Mouse (Mus musculus) lung, postnatal 36 days (tissue): ENCODE measurements around the gene Retsat.
A peak's percentile ranks its signal among the peaks of the same experiment; 100 is the strongest.

Experiments used
- DNase-seq: peaks from one replicate; pipeline ENCODE4 v3.0.0; 2022; ENCODE audit warnings: mixed read lengths

Gene Retsat

DNA sequence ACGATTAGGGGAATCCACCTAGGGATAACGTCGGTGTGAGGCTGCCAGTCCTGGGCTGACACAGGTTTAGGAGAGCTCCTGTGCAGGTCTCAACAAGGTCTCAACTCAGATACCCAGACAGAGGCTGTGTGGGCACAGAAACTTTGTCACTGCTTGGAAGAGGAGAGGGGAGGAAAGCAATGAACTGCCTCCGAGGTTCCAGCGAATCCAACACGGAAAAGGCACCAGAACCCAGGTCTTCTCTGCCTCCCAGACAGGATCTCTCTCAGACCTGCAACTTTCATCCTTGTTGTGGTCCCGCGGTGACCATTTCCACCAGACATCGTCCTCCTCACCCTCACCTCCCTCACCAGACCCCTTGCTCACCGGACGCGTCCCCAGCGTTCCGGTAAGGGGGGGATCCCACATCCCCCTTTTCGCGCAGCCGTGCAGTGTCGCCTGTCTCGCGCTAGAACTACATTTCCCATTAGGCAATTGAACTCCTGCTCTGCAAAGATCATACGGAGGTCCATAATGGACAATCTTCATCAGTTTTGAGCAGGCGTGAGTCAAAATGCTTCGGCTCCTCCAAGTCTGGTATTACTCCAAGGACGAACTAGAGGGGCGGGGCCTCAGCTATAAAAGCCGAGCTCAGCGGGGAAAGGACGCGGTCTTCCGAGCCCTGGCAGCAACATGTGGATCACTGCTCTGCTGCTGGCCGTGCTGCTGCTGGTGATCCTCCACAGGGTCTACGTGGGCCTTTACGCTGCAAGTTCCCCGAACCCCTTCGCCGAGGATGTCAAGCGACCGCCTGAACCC lies at the start of gene Retsat, which contains the start of gene Elmod3:
Gene Retsat, plus strand, starts transcription at position 520 of the 798 bp plus-strand sequence.
Gene Elmod3, minus strand, starts transcription at position 458 of the 798 bp plus-strand sequence.
- DNase-seq = peak; percentile 98

DNA sequence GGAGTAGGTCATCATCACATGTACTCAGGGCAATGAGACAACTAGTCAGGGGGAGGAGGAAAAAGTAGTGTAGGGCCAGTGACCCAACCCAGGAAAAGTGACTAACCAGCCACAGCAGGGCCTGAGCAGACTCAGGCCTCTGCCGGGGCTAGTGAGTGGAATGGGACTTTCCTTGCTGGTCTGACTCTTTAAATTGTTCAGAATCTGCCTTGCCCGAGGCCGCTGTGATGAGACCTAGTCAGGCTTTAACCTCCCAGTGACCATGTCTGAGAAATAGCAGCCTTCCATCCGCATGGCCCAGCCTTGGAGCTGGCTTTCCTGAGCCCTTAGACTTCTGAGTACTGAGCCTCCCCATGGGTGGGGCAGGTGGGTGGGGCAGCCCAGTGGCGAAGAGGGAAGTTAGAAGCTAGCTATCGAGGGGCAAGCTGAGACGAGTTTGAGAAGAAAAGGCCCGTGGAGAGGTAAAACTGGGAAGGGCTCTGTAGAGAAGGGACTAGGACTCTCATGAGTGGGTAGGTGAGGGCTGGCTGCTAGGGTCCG lies 49.2 kb upstream of the Retsat start:
- peak; percentile 69 for DNase-seq

DNA sequence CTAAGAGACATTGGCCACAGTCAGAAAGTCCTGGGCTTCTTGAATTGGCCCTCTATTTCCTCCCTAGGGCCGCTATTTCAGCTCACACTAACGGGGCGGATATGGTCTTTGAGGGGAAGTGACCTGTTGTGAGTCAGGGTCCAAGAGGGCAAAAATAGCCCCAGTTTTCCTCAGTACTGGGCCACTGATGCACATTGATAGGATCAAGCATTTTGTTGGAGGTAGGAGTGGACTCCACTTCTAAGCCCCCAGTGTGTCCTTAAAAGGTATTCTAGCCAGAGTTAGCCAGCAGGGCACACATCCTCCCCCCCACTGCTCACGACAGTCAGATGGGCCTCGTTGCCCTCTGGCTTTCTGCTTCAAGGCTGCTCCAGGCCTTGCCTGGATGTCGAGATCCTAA lies 48.2 kb upstream of the Retsat start:
- no peak for DNase-seq

GRCm38 (mm10) chr6:72550503-72551100 lies 47.7 kb upstream of the Retsat start:
- DNase-seq = no peak

DNA sequence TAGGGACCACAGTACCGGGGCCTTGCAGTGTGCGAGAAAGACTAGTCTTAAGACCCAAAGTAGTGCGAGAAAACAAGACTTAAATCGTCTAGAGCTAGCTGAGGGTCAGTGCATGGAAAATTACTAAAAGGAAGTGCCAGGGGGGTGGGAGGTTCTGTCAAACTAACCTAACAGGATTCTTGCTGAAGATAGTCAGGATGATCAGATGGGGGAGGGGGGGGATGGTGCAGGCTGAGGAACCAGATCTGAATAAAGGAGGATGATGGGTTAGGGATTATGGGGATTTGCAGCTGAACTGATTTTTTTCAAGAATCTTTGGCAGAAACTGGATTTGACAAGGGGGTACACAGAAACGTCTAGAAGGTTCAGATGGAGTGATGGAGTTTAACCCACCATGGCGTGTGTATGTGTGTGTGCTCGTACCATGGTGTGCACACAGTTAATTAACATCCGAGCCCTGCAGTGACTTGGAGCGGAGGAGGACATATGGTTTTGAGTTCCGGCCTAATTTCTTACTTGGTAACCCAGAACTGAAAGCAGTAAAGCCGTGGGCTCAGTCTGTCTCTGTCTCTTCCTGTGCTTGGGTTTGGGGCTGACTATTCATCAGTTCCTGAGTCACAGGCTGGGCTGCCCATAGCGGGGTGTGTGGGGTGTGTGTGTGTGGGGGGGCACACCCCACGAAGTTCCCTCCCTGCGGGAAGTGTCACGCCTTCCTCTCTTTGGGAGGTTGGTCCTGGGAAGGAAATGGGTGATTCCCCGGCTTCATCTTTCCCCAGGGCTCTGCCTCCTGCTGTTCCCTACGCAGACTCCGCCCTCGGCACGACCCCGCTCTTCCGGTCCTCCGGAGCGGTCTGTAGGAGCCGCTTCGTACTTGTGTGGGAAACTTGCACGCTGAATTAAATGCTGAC lies 45.9 kb upstream of the Retsat start:
- peak; percentile 77 for DNase-seq

DNA sequence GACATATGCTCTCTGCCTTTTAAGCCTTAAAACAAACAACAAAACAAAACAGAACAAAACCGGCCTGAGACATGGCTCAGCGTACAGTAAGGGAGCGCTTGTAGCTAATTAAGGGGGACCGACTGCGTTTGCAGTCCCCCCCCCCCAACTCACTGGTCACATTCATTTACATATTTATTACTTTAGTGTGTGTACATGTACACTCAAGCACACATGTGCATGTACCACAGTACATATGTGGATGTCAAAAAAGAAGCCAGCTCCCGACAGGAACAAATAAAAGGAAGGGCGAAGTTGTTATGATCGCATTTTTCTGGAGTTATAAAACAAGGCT lies 45.2 kb upstream of the Retsat start:
- no peak for DNase-seq

- peak; percentile 38 for DNase-seq
Observed at GRCm38 (mm10) chr6:72560801-72561200, 37.5 kb upstream of the Retsat start.

DNA sequence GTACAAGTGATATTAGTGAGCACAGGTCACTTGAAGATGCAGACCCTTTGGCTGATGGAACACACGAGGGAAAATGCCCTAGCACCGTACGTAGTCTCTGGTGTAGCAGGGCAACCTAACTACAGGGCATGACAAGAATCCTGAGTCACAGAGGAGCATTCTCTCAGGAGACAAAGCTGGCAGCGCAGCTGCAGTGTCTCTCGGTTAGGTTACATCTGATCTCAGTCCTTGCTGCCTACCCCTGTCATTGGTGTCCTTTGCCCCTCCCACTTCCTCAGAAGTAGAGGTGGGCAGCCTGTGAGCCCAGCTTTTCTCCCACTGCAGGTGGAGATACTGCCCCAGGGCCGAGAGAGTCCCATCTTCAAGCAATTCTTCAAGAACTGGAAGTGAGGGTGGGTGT lies 35.8 kb upstream of the Retsat start:
- no peak for DNase-seq

- no peak for DNase-seq
Observed at GRCm38 (mm10) chr6:72562894-72563293, 35.4 kb upstream of the Retsat start.

GRCm38 (mm10) chr6:72565506-72565905 lies 32.8 kb upstream of the Retsat start:
- DNase-seq = no peak

DNA sequence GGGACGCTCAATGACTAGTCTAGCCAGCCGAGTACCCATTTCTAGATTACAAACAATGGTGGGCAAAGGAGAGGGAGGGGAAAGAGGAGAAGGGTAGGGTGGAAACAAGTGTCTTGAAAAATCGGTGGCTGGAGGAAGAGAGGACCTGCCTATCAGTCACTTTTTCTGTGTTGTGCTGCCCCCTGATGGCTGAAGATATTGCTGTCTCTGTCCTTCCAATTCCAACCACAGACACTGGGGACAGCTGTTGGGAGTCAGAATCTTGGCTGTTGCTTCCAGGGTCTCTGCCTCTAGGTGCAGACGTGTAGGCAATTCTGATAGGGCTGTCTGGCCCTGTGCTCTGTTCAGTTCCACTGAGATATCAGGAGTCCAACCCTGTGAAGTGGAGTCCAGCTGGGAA lies 32.2 kb upstream of the Retsat start:
- DNase-seq = peak; percentile 96

DNA sequence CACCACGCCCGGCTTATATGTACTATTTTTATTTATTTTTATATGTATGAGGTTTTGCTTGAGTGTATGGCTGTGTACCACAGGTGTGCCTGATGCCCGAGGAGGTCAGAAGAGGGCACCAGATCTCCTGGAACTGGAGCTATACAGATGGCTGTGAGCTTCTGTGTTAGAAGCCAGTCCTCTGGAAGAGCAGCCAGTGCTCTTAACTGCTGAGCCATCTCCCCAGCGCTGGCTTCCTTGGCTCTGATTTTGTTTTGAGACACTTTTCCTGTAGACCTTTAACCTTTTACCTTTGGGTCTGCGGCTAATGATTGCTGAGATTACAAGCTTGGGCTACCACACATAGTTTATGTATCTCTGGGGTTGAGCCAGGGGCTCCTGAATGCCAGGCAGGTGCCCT lies 30.8 kb upstream of the Retsat start:
- no peak for DNase-seq

DNA sequence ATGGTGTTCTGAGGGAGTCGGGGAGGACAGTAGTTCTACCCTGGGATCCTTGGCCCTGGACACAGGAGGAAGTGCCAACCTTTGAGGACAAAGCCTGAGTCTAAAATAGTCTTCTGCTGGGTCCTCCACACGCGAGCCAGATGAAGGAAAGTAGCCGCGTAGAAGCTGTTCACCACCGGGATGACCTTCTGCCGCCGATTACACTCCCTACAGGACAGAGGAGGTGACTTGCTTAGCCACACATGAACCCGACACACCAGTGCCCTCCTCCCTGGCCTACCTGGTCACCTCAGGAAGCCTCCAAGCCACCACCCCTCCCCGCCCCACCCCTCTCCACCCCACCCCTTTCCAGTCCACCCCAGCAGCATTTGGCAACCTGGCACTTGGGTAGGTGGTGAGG lies 29.5 kb upstream of the Retsat start:
- DNase-seq = no peak

DNA sequence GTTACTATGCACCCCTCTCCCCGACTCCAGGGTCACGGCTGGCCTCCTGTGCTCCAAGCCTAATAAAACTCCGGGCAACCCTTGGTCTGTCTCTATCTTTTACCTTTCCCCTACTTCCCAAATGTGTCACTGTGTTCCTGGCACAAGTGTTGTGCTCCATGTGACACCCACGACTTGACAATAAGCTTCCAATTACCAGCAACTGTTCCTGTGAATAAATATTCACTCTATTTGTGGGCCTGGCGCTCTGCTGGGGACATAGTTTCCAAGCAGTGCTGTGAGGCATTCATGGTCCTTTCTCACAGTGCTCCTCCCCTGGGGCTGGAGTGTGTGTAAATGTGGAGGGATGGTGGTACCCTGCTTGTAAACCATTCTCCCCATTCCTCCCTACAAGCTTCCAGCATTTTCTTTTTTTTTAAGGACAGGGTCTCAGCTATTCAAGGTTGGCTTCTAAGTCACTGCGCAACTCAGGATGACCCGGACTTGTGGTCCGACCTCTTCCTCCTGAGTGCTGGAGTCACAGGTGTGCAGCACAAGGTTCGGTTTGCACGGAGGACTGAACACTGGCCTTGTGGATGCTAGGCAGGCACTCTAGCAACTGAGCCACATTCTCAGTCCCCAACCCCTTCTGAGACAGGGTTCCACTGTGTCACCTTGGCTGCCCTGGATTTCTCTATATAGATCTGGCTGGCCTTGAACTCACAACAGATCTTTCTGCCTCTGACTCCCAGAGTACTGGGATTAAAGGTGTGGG lies 27.5 kb upstream of the Retsat start:
- DNase-seq = no peak

GRCm38 (mm10) chr6:72571826-72572225 lies 26.4 kb upstream of the Retsat start:
- no peak for DNase-seq

- DNase-seq = no peak
Observed at GRCm38 (mm10) chr6:72576041-72576440, 22.2 kb upstream of the Retsat start.

- peak; percentile 50 for DNase-seq
Observed at GRCm38 (mm10) chr6:72581625-72582382, 16.5 kb upstream of the Retsat start.

- DNase-seq = no peak
Observed at GRCm38 (mm10) chr6:72583211-72583839, 14.9 kb upstream of the Retsat start.

DNA sequence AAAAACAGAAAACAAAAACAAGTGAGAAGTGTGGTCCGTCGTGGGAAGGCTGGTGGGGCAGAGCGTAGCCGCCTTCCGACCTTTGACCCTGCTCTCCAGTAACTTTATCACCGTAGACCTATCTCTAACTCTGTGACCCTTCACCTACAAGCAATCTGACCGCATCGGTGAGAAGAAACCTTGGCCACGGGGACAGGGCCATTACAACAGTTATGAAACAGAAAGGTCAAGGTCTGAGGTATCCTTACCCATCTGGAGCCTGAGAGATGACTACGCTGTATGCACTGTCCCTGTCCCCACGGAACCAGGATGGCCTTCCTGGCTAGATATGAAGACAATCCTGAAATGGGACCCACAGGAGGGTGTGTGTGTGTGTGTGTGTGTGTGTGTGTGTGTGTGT lies 14.1 kb upstream of the Retsat start:
- DNase-seq = no peak

- no peak for DNase-seq
Observed at GRCm38 (mm10) chr6:72586701-72587100, 11.6 kb upstream of the Retsat start.

DNA sequence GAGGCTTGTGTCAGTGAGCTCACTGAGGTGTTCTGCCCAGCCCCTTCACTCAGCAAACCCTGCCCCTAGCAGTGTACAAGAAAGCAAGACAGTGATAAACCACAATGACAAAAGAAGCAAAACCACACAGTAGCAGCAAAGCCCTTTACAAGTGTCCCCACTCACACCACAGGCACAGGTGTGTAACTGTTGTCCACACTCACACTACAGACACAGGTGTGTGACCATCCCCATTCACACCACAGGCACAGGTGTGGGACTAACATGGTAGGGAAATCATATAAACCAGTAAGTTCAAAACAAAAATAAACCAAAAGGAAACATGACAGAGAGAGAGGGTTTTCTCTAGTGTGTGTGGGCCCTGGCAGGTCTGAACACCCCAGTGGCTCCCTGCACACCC lies 10.0 kb upstream of the Retsat start:
- DNase-seq = no peak
